Mouse (Mus musculus): Measurements from ENCODE around the gene Tmem129.

Tmem129 gene

GRCm38 (mm10) chr5:33657787-33658663 is at the start of gene Tmem129, which contains the start of gene Tacc3:
Gene Tmem129, minus strand, starts transcription at chr5:33658416.
Gene Tacc3, plus strand, starts transcription at chr5:33658128.
- DNase-seq (ENCODE audit: low spot score), result peak; percentile 98

GRCm38 (mm10) chr5:33707163-33707562 is 48.9 kb upstream of the Tmem129 start:
- DNase-seq (ENCODE audit: low spot score), result no peak

GRCm38 (mm10) chr5:33706350-33706629 is 48.1 kb upstream of the Tmem129 start:
- DNase-seq (ENCODE audit: low spot score), result no peak

- DNase-seq (ENCODE audit: low spot score), result no peak
Observed at GRCm38 (mm10) chr5:33705612-33706349, 47.6 kb upstream of the Tmem129 start.

- no peak for DNase-seq (ENCODE audit: low spot score)
Observed at GRCm38 (mm10) chr5:33704945-33705611, 46.9 kb upstream of the Tmem129 start.

- no peak for DNase-seq (ENCODE audit: low spot score)
Observed at GRCm38 (mm10) chr5:33703999-33704398, 45.8 kb upstream of the Tmem129 start.

GRCm38 (mm10) chr5:33701832-33702231 is 43.6 kb upstream of the Tmem129 start:
- no peak for DNase-seq (ENCODE audit: low spot score)

GRCm38 (mm10) chr5:33700010-33700409 is 41.8 kb upstream of the Tmem129 start:
- DNase-seq (ENCODE audit: low spot score), result no peak

- DNase-seq (ENCODE audit: low spot score), result no peak
Observed at GRCm38 (mm10) chr5:33698669-33699068, 40.5 kb upstream of the Tmem129 start.

- DNase-seq (ENCODE audit: low spot score), result no peak
Observed at GRCm38 (mm10) chr5:33697947-33698512, 39.8 kb upstream of the Tmem129 start.

GRCm38 (mm10) chr5:33697534-33697933 is 39.3 kb upstream of the Tmem129 start:
- DNase-seq (ENCODE audit: low spot score), result no peak

GRCm38 (mm10) chr5:33696430-33696829 is 38.2 kb upstream of the Tmem129 start:
- peak; percentile 83 for DNase-seq (ENCODE audit: low spot score)

- DNase-seq (ENCODE audit: low spot score), result no peak
Observed at GRCm38 (mm10) chr5:33695718-33696121, 37.5 kb upstream of the Tmem129 start.

GRCm38 (mm10) chr5:33694848-33695717 is 36.9 kb upstream of the Tmem129 start:
- DNase-seq (ENCODE audit: low spot score), result peak; percentile 74

- DNase-seq (ENCODE audit: low spot score), result no peak
Observed at GRCm38 (mm10) chr5:33694461-33694847, 36.2 kb upstream of the Tmem129 start.

GRCm38 (mm10) chr5:33692393-33692792 is 34.2 kb upstream of the Tmem129 start:
- peak; percentile 70 for DNase-seq (ENCODE audit: low spot score)

GRCm38 (mm10) chr5:33689852-33690645 is 31.8 kb upstream of the Tmem129 start:
- DNase-seq (ENCODE audit: low spot score), result no peak

GRCm38 (mm10) chr5:33689221-33689844 is 31.1 kb upstream of the Tmem129 start:
- DNase-seq (ENCODE audit: low spot score), result no peak

GRCm38 (mm10) chr5:33688278-33689220 is 30.3 kb upstream of the Tmem129 start:
- no peak for DNase-seq (ENCODE audit: low spot score)
